Mouse (Mus musculus): ENCODE measurements around the gene Mb21d2.

GRCm38 (mm10) chr16:28964048-28964447, 34.6 kb upstream of the Mb21d2 start:
- TF ChIP-seq CTCF (IDR thresholded peaks at IDR 0.05; ENCODE audit: control insufficient read depth, insufficient read depth, insufficient read length) (no peak), USF1 (IDR thresholded peaks at IDR 0.05; ENCODE audit: low read depth) (no peak), MYOD1 (IDR thresholded peaks at IDR 0.05; ENCODE audit: control insufficient read depth, insufficient read length, low read depth) (no peak), MAX (IDR thresholded peaks at IDR 0.05) (peak; percentile 49)

All from C2C12 (cell line).